Mouse (Mus musculus) liver, adult (tissue): ENCODE data around the gene D6Ertd527e.

Source experiments
- GATA4 ChIP-seq: IDR thresholded peaks from 2 replicates; pipeline ENCODE4 v1.6.1; 2014; ENCODE audit warnings: mild to moderate bottlenecking, low read length; ENCODE audit not compliant: insufficient replicate concordance

Gene D6Ertd527e

DNA sequence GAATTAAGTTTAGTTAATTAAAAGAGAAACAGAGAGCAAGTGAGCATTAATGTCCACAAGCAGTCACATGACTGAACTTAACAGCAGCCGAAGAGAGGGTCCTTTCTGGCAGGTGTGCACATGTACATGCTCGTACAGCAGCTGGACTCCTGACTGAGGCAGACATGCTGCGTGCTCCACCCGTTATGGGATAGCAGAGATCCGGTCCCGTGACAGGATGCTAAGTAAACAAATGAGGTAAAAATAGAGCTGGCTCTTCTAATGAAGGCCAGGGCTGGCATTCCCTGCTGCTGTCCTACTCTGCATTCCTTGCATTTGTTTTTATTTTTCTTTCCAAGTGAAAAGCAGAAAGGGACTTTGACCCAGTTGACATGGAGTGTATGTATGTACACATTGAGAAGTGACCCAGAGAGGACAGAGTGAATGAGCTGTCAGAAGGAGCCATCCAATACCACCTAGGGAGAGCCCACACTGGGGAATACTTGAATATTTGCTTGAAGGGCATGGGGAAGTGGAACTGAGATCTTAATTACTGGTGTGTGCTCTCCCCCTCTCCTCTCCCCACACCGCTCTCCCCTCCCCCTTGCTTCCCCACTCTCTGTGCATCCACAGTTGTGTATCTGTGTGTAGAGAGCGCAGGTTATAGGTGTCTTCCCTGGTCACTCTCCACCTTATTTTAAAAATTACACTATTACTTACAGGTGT is 22.7 kb downstream of the D6Ertd527e start:
- TF ChIP-seq GATA4, result no peak

GRCm38 (mm10) chr6:87129861-87130260 is 25.3 kb downstream of the D6Ertd527e start:
- TF ChIP-seq GATA4, result no peak

- TF ChIP-seq GATA4, result no peak
Observed at GRCm38 (mm10) chr6:87130628-87131027, 26.1 kb downstream of the D6Ertd527e start.

GRCm38 (mm10) chr6:87131078-87131477 is 26.5 kb downstream of the D6Ertd527e start:
- TF ChIP-seq GATA4, result no peak

GRCm38 (mm10) chr6:87133520-87133919 is 29.0 kb downstream of the D6Ertd527e start:
- TF ChIP-seq GATA4, result no peak

DNA sequence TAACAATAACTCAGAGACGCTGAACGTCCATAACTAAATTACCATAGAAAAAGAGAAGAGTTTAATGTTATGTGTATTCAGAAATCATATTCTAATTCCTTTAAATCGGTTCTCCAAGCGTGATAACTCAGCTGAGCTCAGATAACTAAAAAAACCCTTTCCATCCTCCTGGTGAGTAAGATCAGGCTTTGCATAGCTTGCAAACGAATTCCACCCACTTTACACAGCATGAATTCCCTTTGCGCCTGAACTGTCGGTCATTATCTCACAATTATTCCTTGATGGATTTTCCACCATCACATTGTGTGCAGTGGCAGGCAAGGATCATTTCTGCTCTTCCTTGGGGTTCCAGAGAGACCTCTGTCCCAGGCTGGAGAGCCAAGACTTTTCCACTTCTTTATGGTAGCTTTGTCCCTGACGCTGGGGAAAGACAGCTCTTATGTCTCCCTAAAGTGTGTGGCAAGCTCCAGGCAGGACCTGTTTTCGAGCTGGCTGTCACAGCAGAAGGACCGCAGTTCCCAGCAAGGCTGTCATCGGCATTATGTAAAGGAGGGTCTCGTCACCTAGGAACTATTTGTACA is 29.5 kb downstream of the D6Ertd527e start:
- no peak for TF ChIP-seq GATA4

DNA sequence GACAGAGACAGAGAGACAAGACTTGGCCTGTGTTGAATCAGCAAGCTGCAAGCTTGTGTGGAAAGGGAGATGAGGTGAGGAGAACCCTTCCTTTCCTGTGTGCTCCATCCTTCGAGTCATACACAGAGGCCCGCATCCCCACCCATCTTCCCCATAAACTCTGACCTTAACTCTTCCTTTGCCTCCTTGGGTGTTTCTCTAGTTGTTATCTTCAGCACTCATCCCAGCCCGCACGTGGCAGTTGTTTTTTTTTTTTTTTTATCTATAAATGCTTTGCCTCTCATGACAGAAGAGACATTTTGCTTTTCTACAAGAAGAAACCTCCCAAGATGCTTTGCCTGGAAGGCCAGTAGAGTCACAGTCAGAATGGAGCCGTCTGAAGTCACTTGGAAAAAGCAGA is 33.9 kb downstream of the D6Ertd527e start:
- no peak for TF ChIP-seq GATA4

DNA sequence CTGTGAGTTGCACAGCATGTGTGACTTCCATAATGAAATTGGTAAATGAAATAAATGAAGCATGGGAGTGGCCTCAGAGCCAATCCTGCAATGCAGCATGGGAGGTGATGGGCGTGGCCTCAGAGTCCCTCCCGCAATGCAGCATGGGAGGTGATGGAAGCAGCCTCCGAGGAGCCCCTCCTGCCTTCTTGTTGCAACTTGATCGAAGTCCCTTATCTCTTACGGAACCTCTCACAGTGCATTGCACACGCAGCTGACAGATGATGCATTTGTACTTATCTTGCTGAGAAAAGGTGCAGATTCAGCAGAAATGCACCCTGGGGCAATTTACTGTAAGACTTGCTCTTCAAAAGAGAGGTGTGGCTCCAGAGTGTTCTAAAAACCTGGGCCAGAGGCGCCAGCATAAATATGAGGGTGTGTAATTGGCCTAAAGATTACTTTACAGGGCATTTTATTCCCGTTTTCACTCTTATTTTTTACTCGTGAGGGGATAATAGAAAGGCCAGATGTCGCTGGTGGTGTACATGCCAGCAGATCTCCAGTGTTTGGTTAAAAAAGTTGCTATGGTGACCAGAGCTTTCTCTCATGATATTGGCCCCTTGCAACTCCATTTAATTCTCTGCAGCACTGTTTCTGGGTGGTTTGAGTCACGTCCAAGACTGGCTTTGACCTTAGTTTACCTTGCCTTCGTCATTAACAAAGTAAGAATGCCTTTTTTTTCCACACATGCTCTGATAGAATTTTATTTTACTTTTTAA is 35.4 kb downstream of the D6Ertd527e start:
- no peak for TF ChIP-seq GATA4

DNA sequence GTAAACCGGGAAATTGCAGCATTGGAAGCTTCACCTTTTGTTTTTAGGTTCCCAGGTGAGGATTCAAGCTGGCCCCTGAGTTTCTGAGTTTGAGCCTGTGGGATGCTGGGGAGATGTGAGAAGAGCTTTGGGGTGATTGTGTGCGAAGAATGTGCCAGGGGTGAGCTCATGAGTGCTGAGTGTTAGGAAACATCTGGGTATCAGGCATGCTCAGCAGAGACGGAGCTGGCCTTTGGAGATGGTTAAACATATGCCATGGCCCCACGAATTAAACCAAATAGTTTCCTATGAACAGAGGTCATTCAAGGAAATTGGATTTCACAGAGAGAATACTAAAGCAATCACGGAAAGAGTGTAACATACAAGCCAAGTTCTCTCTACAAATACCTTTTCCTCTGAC is 37.7 kb downstream of the D6Ertd527e start:
- TF ChIP-seq GATA4, result no peak

- no peak for TF ChIP-seq GATA4
Observed at GRCm38 (mm10) chr6:87143594-87143993, 39.0 kb downstream of the D6Ertd527e start.

DNA sequence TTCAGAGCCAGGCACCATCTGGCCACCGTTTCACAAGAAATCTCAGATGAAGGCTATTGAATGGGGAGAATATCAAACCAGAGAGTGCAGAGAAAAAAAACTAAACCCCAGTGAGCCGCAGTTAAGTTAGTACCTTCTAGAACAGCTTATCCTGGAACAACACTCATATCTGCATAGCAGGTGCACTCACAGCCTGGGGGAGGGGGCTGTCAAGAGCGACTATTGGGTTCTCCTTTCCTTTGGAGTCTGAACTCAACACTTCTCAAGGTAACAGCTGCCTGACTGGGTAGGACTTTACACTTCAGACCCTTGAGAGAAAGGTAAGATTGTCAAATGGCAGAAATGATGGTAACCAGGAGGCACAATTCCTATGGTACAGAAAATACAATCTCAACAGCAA is 43.4 kb downstream of the D6Ertd527e start:
- TF ChIP-seq GATA4, result no peak

GRCm38 (mm10) chr6:87150471-87150870 is 45.9 kb downstream of the D6Ertd527e start:
- no peak for TF ChIP-seq GATA4

DNA sequence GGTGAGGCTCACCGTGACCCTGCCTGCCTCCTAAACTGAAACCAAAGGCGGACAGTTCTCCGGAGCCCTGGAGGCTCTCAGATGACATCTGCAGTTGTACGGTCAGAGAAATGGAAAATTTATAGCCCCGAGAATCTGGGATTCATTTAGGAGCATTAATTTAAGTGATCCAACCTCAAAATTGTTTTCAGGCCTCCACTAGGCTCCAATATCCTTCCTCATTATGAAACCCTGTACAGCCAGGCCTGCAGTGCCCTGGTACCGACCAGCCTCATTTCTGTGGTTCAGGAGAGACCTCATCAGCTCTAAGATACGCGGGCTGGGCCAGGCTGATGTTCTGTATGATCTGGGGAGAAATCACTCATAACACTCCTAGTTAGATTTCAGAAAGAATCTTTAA is 46.9 kb downstream of the D6Ertd527e start:
- no peak for TF ChIP-seq GATA4

- TF ChIP-seq GATA4, result no peak
Observed at GRCm38 (mm10) chr6:87152461-87153230, 48.1 kb downstream of the D6Ertd527e start.

DNA sequence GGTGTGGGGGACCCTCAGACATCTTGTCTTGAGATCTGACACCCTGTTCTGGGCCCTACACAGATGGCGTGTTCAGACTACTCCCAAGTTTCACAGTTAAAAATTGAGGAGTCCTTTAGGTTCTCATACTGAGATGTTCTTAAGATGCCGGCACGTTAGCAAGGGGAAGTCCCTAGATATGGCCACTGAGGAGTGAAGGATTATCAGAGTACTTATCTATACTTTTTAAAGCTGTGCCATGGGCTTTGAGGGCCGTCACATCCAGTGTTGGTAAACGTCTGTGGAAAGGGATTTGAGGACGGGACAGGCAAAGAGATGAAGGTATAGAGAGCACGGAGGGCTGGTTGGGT is 48.7 kb downstream of the D6Ertd527e start:
- no peak for TF ChIP-seq GATA4
